Mouse (Mus musculus) cerebral cortex, adult 2 months (tissue): Measurements from ENCODE around the gene Pym1.

Experiments used
- WGBS: fragments of 180-500 bp; shearing (Covaris S2); methylation state at CpG from one replicate; pipeline ENCODE4 v1.1.7; 2018; 5-methylcytosine and 5-hydroxymethylcytosine counted together

The Pym1 gene

GRCm38 (mm10) chr10:128745946-128746613, 1.6 kb upstream of the Pym1 start:
- 92% methylated on average over 10 of the region's 10 CpGs for whole genome bisulfite sequencing

GRCm38 (mm10) chr10:128746972-128747645, 580 bp upstream of the Pym1 start:
- WGBS = 39% methylated on average over 9 of the region's 9 CpGs

GRCm38 (mm10) chr10:128748252-128748864, 669 bp downstream of the Pym1 start:
- under 1% methylated on average over 37 of the region's 37 CpGs for WGBS

GRCm38 (mm10) chr10:128772895-128773294, 25.2 kb downstream of the Pym1 start:
- 89% methylated on average over 2 of the region's 2 CpGs for WGBS

GRCm38 (mm10) chr10:128773685-128774084, 26.0 kb downstream of the Pym1 start:
- WGBS = 31% methylated on average over 5 of the region's 5 CpGs

- 94% methylated on average over 2 of the region's 2 CpGs for WGBS
These were observed 30.8 kb downstream of the Pym1 start for GRCm38 (mm10) chr10:128778441-128778840.

GRCm38 (mm10) chr10:128779011-128779795, 31.5 kb downstream of the Pym1 start:
- WGBS = 41% methylated on average over 8 of the region's 8 CpGs

GRCm38 (mm10) chr10:128780200-128780599, 32.5 kb downstream of the Pym1 start:
- WGBS = 100% methylated on average over 1 of the region's 1 CpGs

GRCm38 (mm10) chr10:128790398-128791124, 42.9 kb downstream of the Pym1 start, which contains the start of gene Mmp19:
TSS of gene Mmp19 (plus strand) at chr10:128790910.
- 83% methylated on average over 7 of the region's 7 CpGs for WGBS

- 94% methylated on average over 1 of the region's 1 CpGs for WGBS
These were observed 45.6 kb downstream of the Pym1 start for GRCm38 (mm10) chr10:128793258-128793657.

GRCm38 (mm10) chr10:128794391-128794790, 46.7 kb downstream of the Pym1 start:
- 94% methylated on average over 5 of the region's 5 CpGs for whole genome bisulfite sequencing

- WGBS = 78% methylated on average over 3 of the region's 3 CpGs
These were observed 47.9 kb downstream of the Pym1 start for GRCm38 (mm10) chr10:128795581-128795980.

GRCm38 (mm10) chr10:128798676-128799075, 51.0 kb downstream of the Pym1 start:
- WGBS = 95% methylated on average over 8 of the region's 8 CpGs

- WGBS = 92% methylated on average over 16 of the region's 16 CpGs
These were observed 54.3 kb downstream of the Pym1 start for GRCm38 (mm10) chr10:128801981-128802495.

- WGBS = 69% methylated on average over 4 of the region's 4 CpGs
These were observed 55.3 kb downstream of the Pym1 start for GRCm38 (mm10) chr10:128802956-128803355.

GRCm38 (mm10) chr10:128803361-128803760, 55.7 kb downstream of the Pym1 start:
- WGBS = 13% methylated on average over 6 of the region's 6 CpGs

GRCm38 (mm10) chr10:128803771-128804270, 56.1 kb downstream of the Pym1 start, which contains the start of gene Dnajc14:
TSS of gene Dnajc14 (plus strand) at chr10:128804062.
- under 1% methylated on average over 14 of the region's 14 CpGs for WGBS

- under 1% methylated on average over 28 of the region's 28 CpGs for WGBS
These were observed 56.8 kb downstream of the Pym1 start, which contains the start of gene Tmem198b for GRCm38 (mm10) chr10:128804271-128805091. TSS of gene Tmem198b (minus strand) at chr10:128804370.

GRCm38 (mm10) chr10:128805092-128806000, 57.7 kb downstream of the Pym1 start:
- WGBS = under 1% methylated on average over 59 of the region's 70 CpGs
